Mouse (Mus musculus) layer of hippocampus, adult 11-12 months (tissue): Measurements from ENCODE around the gene 4930579F01Rik.
A peak's percentile ranks its signal among the peaks of the same experiment; 100 is the strongest.

Experiments
- DNase-seq: peaks from one replicate; pipeline ENCODE4 v3.0.0; 2022; ENCODE audit warnings: low spot score

Gene 4930579F01Rik

GRCm38 (mm10) chr3:138193683-138194302 is at the start of gene 4930579F01Rik:
4930579F01Rik (minus strand) TSS chr3:138193825.
- no peak for DNase-seq

DNA sequence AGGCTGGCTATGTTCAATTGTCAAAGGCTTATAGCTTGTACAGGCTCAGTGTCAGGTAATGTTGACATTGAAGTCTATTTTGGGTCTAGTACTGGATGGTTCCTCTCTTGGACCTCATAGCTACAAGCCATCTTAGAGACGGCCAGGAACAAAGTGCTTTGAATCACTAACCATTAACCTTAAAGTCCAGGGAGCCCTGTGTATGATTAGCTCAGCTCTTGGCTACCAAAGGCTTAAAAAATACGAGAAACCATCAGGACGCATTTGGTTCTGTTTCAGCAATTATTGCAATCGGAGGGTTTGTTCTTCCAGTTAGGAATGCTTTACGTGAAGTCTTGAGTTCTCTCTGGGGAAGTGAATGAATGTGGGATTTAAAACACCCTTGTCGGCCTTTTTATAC is 49.3 kb upstream of the 4930579F01Rik start:
- DNase-seq = no peak

DNA sequence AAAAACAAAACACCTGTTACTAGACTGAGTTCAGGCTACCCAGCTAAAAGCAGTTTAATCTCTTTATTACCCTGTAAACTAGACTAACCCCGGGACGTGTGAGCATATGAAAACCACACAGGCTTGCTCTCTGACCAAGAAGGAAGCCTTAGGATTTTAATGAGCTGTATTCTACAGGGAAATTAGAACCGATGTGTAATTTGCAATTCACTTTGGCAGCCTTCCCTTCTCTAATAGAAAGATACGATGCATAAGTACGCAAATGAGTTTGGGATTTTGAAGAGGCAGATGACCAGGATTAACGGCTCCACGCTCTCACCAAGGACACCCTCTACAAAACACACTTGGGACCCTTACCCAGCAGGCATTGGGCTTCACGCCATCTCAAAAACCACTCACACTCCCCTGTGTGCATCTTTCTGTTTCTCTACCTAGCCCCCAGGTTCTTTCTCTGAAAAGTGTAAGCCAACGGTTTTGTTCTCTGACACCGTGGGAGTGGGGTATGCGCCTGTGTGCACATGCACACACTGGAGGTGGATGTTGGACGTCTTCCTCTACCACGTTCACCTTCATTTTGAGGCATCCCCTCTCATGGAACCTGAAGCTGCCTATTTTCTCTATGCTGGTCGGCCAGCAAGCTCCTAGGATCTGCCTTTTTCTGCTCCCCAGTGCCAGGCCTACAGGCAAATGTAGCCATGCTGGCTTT is 48.5 kb upstream of the 4930579F01Rik start:
- no peak for DNase-seq

DNA sequence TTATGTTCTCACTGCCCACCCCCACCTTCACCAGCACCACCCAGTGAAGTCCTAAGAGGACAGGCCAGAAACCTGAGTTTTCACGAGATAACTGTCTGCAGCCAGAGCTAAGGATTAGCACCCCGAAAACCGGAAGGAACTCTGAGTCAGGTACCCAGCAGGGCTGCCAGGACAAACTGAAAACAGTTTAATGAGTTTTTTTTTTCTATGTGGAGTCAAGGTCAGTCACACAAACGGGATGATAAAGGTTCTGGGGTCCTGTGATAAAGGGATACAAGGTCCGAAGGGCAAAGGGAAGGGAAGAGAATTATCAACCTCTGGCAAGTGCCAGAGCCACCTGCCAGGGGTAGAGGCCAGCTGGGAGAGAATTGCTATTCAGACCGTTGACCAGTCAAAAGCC is 47.7 kb upstream of the 4930579F01Rik start:
- no peak for DNase-seq

GRCm38 (mm10) chr3:138240942-138241341 is 47.3 kb upstream of the 4930579F01Rik start:
- DNase-seq = no peak

DNA sequence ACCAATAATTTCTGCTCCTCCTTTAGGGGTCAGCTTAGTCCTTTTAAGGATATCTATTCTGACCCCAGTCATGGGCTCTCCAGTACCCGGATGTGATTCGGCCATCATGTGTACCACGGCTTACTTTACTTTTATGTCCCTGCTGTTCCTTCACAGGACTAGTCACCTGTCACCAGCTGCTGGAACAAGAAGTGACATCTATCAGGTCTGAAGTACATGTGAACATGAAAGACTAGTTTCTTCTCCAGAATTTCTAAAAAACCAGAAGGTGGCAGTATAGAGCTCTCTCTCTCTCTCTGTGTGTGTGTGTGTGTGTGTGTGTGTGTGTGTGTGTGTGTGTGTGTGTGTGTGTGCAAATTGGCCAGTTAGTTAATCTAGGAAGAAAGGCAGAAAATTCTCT is 46.8 kb upstream of the 4930579F01Rik start:
- DNase-seq = no peak

DNA sequence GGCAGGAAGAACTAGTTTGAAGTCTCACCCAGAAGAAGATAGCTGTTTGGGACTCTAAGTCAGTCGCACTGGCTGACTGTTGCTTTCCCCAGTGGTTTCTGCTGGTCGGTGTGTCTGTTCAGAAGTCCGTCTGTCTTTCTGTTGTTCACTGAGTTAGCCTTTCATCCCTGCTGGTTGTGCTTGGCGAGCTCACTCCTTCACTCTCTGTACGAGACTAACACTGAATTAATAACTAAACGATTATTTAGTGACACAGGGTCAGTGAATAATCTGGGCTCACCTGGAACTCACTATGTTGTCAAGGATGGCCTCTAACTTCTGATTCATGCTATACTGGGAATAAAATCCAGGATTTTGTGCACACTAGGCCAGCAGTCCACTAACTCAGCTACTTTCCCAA is 45.8 kb upstream of the 4930579F01Rik start:
- no peak for DNase-seq

GRCm38 (mm10) chr3:138238046-138238445 is 44.4 kb upstream of the 4930579F01Rik start:
- DNase-seq = no peak

GRCm38 (mm10) chr3:138236546-138237163 is 43.0 kb upstream of the 4930579F01Rik start:
- DNase-seq = no peak

DNA sequence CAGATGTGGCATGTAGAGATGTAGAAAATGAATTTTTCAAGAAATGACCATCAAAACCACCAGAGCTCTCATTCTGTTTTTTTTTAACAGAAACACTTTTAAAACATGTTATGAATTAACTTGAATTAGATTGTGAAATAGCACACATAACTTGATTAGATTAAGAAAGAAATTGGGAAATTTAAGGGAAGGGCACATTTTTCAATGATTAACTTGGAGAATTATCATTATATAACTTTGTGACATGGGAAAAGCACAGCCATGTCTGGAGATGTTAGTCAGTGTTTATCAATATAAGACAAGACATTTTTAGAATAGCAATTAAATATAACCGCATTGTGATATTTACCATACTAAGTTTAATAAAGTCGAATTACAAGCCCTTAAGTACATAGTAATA is 37.9 kb upstream of the 4930579F01Rik start:
- DNase-seq = no peak

- DNase-seq = no peak
These were observed 36.6 kb upstream of the 4930579F01Rik start for GRCm38 (mm10) chr3:138230266-138230665.

DNA sequence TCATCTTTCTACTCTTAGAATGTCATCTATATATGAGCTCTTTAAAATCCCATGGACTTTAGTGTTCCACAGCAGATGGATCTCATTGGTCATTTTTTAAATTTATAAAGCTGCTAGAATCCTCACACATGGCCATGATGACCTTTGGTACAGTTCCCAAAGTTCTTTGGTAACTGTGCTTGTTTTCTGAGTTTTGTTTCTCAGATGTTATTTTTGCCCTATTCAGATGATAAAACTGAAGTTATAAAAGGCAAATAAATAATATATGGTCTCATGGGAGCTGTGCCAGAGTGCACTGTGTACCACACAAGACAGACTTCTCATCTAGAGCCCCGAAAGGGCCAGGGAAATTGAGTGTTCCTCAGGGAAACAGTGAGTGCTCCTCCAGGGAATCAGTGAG is 35.8 kb upstream of the 4930579F01Rik start:
- no peak for DNase-seq

GRCm38 (mm10) chr3:138227782-138228181 is 34.2 kb upstream of the 4930579F01Rik start:
- DNase-seq = no peak

DNA sequence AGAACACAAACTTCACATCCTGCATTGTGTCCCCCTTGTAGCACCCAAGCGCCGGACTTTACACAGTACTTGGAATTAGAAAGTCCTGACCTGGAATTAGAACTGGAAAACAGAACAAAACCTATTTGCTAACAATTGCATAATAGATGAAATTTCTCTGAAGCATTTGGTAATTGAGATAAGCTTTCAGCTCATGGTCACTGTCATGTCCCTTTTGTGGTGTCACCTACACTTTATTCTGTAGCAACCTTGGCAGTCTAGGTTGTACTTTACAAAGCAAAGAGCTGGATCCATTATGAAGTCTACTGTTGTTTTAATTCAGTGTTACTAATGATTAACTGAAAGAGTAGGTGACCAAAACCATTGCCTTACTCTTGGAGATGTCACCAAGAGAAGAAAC is 33.5 kb upstream of the 4930579F01Rik start:
- no peak for DNase-seq

DNA sequence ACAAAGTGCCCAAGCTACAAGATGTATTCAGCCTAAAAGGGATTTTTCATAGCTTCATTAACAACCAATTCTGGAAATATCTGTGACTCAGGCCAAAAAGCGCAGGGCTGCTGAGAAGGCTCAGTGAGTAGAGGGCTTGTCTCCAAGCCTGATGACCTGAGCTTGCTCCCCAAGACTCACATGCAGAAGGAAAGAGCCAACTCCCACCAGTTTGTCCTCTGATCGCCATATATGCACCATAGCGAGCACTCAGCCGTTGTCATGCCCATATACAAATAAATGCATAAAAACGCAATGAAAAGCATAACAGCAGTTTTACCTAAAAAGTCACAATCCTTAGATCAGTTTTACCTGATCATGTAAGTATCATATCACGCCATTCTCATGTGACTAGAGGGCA is 32.9 kb upstream of the 4930579F01Rik start:
- DNase-seq = no peak

DNA sequence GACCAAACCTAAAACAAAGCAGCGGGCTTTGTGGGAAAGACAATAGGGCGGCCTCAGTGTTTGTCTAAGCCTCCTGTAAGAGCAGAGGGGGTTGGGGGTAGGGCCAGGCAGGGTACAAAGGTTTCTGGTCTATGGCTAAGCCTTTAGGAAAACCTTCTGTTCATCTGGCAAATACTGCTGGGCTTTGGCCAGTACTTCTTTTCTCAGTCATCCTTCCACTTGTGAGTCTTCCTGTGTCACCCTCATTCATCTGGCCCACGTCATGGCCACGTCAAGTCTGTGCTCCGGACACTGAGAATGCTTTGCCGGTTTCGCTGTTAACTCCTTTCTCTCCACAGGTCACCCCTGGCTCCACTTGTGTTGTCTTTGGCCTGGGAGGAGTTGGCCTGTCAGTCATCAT is 32.2 kb upstream of the 4930579F01Rik start:
- DNase-seq = no peak

GRCm38 (mm10) chr3:138225331-138225730 is 31.7 kb upstream of the 4930579F01Rik start:
- no peak for DNase-seq

DNA sequence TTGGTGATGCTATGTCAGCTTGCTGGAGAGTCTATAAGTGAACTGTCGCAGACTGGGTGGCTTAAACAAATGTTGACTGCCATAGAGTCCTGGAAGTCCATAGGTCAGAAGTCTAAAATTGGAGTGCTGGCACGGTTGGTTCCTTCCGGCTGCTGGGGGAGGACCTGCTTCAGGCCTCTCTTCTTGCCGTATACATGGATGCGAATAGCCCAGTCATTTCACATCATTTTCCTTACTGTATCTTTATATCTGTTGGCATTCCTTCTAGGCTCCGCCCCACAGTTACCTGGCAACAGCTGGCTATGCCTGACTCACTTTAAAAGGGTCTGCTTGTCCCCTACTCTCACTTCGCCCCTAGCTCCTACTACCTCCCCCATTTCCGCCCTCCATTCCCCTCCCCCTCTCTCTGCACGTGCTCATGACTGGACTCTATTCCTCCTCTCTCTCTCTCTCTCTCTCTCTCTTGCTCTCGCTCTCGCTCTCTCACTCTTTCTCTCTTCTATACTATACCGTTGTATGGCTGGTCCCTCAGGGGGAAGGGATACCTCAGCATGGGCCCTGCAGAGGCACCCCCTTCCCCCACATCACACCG is 30.8 kb upstream of the 4930579F01Rik start:
- DNase-seq = no peak

- peak; percentile 70 for DNase-seq
These were observed 29.3 kb upstream of the 4930579F01Rik start for GRCm38 (mm10) chr3:138222952-138223351.

DNA sequence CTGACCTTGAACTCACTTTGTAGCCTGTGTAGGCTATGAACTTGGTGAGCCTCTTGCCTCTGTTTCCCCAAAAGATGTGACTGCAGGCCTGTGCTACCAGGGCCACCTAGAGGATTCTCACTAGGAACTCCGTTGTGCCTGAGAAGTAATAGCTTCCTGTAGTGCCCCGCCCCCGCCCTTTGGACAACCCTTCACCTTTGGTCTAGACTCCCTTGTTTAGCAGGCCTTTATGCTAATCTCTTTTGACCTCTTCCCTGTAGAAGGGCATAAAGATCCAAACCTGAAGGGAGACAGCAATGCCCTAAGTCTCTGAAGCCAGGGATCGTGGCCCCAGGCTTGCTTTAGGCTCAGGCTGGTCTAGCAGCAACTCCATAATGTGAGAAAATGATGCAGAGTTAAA is 28.9 kb upstream of the 4930579F01Rik start:
- DNase-seq = no peak

DNA sequence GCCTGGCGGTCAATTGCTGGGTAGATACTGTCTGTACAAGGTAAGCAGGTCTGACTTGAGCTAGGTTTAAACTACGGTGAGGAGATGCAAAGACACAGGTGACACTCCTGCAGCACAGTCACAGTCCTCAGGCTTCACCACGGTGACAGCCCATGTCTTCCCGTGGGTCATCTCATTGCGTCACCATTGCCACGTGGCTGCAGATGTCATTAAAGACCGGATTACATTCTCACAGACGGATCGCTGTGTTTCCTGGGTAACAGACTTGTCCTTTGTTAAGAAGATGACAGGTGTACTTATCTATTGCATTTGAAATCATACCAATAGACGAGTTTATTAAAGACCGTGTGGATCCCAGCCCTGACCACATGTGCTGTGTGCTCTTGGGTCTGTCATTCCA is 27.5 kb upstream of the 4930579F01Rik start:
- DNase-seq = no peak

DNA sequence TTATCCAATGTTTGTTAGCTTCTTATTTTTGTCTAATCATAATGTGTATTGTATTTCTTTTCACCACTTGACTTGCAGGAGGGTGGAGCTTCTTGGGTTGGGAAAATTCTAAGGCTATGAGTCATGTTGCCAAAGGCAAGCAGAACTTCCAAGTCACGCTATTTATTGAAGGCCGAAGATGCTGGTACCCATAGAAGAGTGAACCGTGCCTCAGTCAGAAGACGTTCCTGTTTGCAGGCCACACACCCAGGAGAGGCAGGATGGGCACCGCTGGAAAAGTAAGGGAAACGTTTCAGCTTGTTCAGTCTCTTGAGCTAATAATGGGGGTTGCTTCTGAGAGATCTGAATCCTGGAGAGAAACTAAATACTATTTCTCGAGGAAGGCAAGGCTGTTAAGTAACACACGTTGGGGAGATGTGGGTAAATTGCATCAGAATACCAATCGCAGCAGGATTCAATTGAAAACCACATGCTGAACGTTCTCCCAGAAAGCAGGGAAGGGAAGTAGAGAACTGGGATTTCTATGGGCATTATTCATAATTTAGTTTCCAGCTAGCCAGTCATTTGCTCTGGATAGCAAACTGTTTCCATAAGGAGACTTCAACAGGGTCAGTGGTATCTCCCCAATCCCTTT is 24.1 kb upstream of the 4930579F01Rik start, which contains the start of gene Adh7:
Adh7 (plus strand) TSS at position 130 of the 634 bp plus-strand sequence.
- DNase-seq = no peak
